8 mouse cellular contexts compared by ENCODE assay signal in genomic region chr17:35720340-35720727, GRCm38 (mm10). TPM values are rescaled to one million over a fixed set of nuclear protein-coding genes. Genes with fewer than 3 reads are reported as not detected.
DNase-seq lines count a peak whose midpoint lies in the region; ATAC-seq and TF ChIP-seq lines count a peak whose summit lies in the region.

No protein-coding gene starts in this region.

- TF ChIP-seq POLR2A in myocyte (IDR thresholded peaks at IDR 0.05; ENCODE audit: insufficient read length, low read depth) = no peak

- peak overlapping the region; percentile 92 for H3K27ac ChIP-seq in heart, postnatal 0 days (ENCODE audit: low read depth)
- H3K27ac ChIP-seq in gastrocnemius, adult 2 months = no peak overlapping the region

- DNase-seq in embryo, embryonic 10.5 days (ENCODE audit: low spot score) = peak; percentile 36
- DNase-seq in heart, postnatal 0 days (ENCODE audit: low spot score) = peak; percentile 83
- peak; percentile 51 to 52 for DNase-seq in left cerebral cortex, postnatal 36 days (ENCODE audit: low spot score in 2 of 2)
- DNase-seq in cerebellum, postnatal 36 days = no peak
- no peak for DNase-seq in gastrocnemius, adult 2 months
- DNase-seq in B cell, adult 2 months = no peak

- H3K4me2 ChIP-seq in heart, postnatal 0 days (ENCODE audit: low read depth, low read length) = peak overlapping the region; percentile 32; the same call in 1 of the 2 replicates
- H3K4me2 ChIP-seq in myocyte (ENCODE audit: low read depth) = peak overlapping the region; percentile 28

- peak; percentile 78 for ATAC-seq in heart, postnatal 0 days (ENCODE audit: insufficient read depth, low read depth)

- no peaks in the 10 kb centered on the region for H3K36me3 ChIP-seq in E14TG2a.4 (ENCODE audit: insufficient read depth, low read length)
- no peaks in the 10 kb centered on the region for H3K36me3 ChIP-seq in heart, postnatal 0 days (replicated peaks; ENCODE audit: control insufficient read depth, insufficient read depth, low read length)
- no peaks in the 10 kb centered on the region for H3K36me3 ChIP-seq in myocyte (ENCODE audit: control insufficient read depth, insufficient read depth)

- no peak overlapping the region for H3ac ChIP-seq in myocyte (ENCODE audit: control insufficient read depth, insufficient read length)

- TF ChIP-seq EP300 in heart, postnatal 0 days (IDR thresholded peaks at IDR 0.05; ENCODE audit: low read depth) = peak; percentile 89

- no peaks in the 10 kb centered on the region for H3K79me2 ChIP-seq in myocyte (ENCODE audit: control insufficient read depth, insufficient read depth)

- H3K4me3 ChIP-seq in E14TG2a.4 (replicated peaks; ENCODE audit: low read length) (peak overlapping the region; percentile 35), myocyte (no peak overlapping the region)
- no peak overlapping the region for H3K4me3 ChIP-seq in heart, postnatal 0 days (ENCODE audit: low read depth, low read length)
- H3K4me3 ChIP-seq in gastrocnemius, adult 2 months = no peak overlapping the region

- 2% methylated on average over 11 of the region's 11 CpGs for WGBS in heart, postnatal 0 days

- H3K27me3 ChIP-seq in E14TG2a.4 (ENCODE audit: insufficient read depth, low read length) (peaks cover 43% of the 10 kb centered on the region), myocyte (ENCODE audit: control insufficient read depth, insufficient read depth, insufficient read length) (no peaks in the 10 kb centered on the region)
- no peaks in the 10 kb centered on the region for H3K27me3 ChIP-seq in heart, postnatal 0 days (ENCODE audit: control insufficient read depth, insufficient read depth, low read length)

- no peak overlapping the region for H3K9ac ChIP-seq in heart, postnatal 0 days (replicated peaks; ENCODE audit: low read depth, low read length)

- intact Hi-C loops in left cerebral cortex, postnatal 36 days (cut with DNase I) = no loop called here
- intact Hi-C loops in gastrocnemius, adult 2 months (cut with DNase I) = no loop called here

- peaks cover 61% of the 10 kb centered on the region for H3K4me1 ChIP-seq in E14TG2a.4 (replicated peaks; ENCODE audit: low read depth, low read length)
- peaks cover 34% of the 10 kb centered on the region for H3K4me1 ChIP-seq in heart, postnatal 0 days (ENCODE audit: control insufficient read depth, insufficient read depth)

- TF ChIP-seq CTCF in E14TG2a.4 (conservative IDR thresholded peaks at IDR 0.05; ENCODE audit: low read length) = no peak
- TF ChIP-seq CTCF in heart, postnatal 0 days (IDR thresholded peaks at IDR 0.05; ENCODE audit: low read depth) = no peak
- no peak for TF ChIP-seq CTCF in gastrocnemius, adult 2 months (IDR thresholded peaks at IDR 0.05)

- H3K9me3 ChIP-seq in E14TG2a.4 (ENCODE audit: low read length) = no peaks in the 10 kb centered on the region
- H3K9me3 ChIP-seq in heart, postnatal 0 days (replicated peaks; ENCODE audit: control insufficient read depth, low read length) = no peaks in the 10 kb centered on the region

TF ChIP-seq in myocyte, 11 proteins besides CTCF, POLR2A, EP300 and RAD21:
- TF ChIP-seq MYOG (IDR thresholded peaks at IDR 0.05; ENCODE audit: control insufficient read depth in 1 of 3, insufficient read depth in 1 of 3, insufficient read length in 2 of 3, low read depth in 2 of 3) (peak in 2 of 3 experiments; percentile 4 to 84), MYOD1 (IDR thresholded peaks at IDR 0.05; ENCODE audit: control insufficient read depth in 1 of 3, insufficient read length in 2 of 3, low read depth in 2 of 3) (peak in 1 of 3 experiments; percentile 14), CEBPB (IDR thresholded peaks at IDR 0.05; ENCODE audit: insufficient read depth, poor library complexity, severe bottlenecking) (no peak)

RNA-seq across cellular contexts. Expression of gene Ddr1, which starts 15.9 kb away (rescaled TPM):
- 105 and 206 TPM in 2 replicates for total RNA-seq in heart, postnatal 0 days (2014; rRNA removed; ENCODE audit: low replicate concordance)
- polyA plus RNA-seq in heart, postnatal 0 days (2015; fragmentation: Nextera tagmentation; extraction: Ambion mirVana) = 63.9 and 71.8 TPM in 2 replicates
- 10 to 100 TPM; 52.5 to 69.9 TPM for total RNA-seq in left cerebral cortex, postnatal 36 days (2021)
- 65.6 TPM for polyA plus RNA-seq in myocyte (2012; fragmentation: generic; extraction: Trizol)
- 10 to 100 TPM; 13.4 to 15.9 TPM for total RNA-seq in gastrocnemius, adult 2 months (2021)

RNA-seq across cellular contexts. Expression of gene Gtf2h4, which starts 46.8 kb away (rescaled TPM):
- total RNA-seq in heart, postnatal 0 days (2014; rRNA removed; ENCODE audit: low replicate concordance) = 21.0 and 24.2 TPM in 2 replicates
- polyA plus RNA-seq in heart, postnatal 0 days (2015; fragmentation: Nextera tagmentation; extraction: Ambion mirVana) = 18.0 and 21.2 TPM in 2 replicates
- total RNA-seq in left cerebral cortex, postnatal 36 days (2021) = 10 to 100 TPM; 26.8 to 29.9 TPM
- polyA plus RNA-seq in myocyte (2012; fragmentation: generic; extraction: Trizol) = 27.4 TPM
- total RNA-seq in gastrocnemius, adult 2 months (2021) = 10 to 100 TPM; 18.1 to 24.2 TPM

RNA-seq across cellular contexts. Expression of gene Vars2, which starts 52.9 kb away (rescaled TPM):
- 25.5 and 59.8 TPM in 2 replicates for total RNA-seq in heart, postnatal 0 days (2014; rRNA removed; ENCODE audit: low replicate concordance)
- 9.4 and 9.8 TPM in 2 replicates for polyA plus RNA-seq in heart, postnatal 0 days (2015; fragmentation: Nextera tagmentation; extraction: Ambion mirVana)
- 10 to 100 TPM; 30.1 to 40.0 TPM for total RNA-seq in left cerebral cortex, postnatal 36 days (2021)
- polyA plus RNA-seq in myocyte (2012; fragmentation: generic; extraction: Trizol) = 13.7 TPM
- total RNA-seq in gastrocnemius, adult 2 months (2021) = 10 to 100 TPM; 12.8 to 16.8 TPM

Comparison
In these comparisons a context has a peak if more than half of its experiments do, and no peak if none do; other contexts are left out.
1. DNase-seq: peak in embryo, embryonic 10.5 days (single experiment), heart, postnatal 0 days (single experiment) and left cerebral cortex, postnatal 36 days (2 of 2); none in cerebellum, postnatal 36 days (0 of 2), gastrocnemius, adult 2 months (single experiment) and B cell, adult 2 months (0 of 2).